Mouse (Mus musculus): ENCODE data around the gene Trdn.

DNA sequence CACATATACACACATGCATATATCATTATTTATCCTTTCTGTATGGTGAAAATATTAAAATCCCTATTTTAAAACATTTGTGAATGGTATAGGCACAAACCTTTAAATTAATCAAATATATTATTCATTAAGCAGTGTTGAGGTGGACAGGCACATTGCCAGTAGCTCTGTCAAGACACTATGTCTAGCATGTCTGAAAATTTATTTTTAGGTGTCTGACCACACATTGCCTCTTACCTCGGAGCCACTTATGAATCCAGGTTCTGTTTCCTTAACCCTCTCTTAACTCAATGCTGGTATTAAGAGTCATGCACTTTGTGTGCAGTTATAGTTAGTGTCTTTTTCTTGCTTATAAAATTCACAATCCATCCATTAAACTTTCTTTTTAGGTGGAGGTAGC, 12.0 kb downstream of the Trdn start:
- TF ChIP-seq CTCF (IDR thresholded peaks at IDR 0.05; ENCODE audit: low read depth, low read length) (no peak), TAL1 (conservative IDR thresholded peaks at IDR 0.05; ENCODE audit: low read depth, low read length) (no peak), POLR2AphosphoS5 (IDR thresholded peaks at IDR 0.05; ENCODE audit: insufficient replicate concordance, low read depth, low read length) (no peak), GATA1 (IDR thresholded peaks at IDR 0.05; ENCODE audit: borderline replicate concordance, low read length) (no peak), GATA2 (IDR thresholded peaks at IDR 0.05; ENCODE audit: borderline replicate concordance, low read depth, low read length) (no peak)

Data from G1E (cell line).